Mouse (Mus musculus): ENCODE measurements around the gene Ccn5. TPM values are rescaled to one million over a fixed set of nuclear protein-coding genes. Genes with fewer than 3 reads are reported as not detected.

Gene Ccn5
- polyA plus RNA-seq (2017; shearing (Covaris generic)) = not detected

DNA sequence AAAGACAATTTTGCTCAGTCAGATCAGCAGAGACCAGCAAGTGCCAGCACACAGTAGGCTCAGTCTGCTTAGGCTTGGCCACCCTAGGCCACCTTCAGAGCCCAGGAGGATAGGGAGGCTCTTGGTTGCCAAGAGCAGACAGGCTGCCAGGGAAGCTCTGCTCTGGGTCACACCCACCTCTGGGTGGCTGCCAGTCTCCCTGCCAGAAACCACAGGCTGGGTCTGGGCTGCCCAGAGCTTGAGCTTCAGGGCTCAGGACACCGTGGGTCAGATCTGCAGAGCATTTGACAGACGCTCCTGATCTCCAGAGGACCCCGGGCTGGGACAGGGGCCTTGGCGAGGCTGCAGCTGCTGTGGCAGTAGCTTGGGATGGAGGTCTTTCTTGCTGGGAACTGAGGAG lies at the start of gene Ccn5:
Ccn5 (plus strand) TSS at position 255 of the 400 bp plus-strand sequence.

DNA sequence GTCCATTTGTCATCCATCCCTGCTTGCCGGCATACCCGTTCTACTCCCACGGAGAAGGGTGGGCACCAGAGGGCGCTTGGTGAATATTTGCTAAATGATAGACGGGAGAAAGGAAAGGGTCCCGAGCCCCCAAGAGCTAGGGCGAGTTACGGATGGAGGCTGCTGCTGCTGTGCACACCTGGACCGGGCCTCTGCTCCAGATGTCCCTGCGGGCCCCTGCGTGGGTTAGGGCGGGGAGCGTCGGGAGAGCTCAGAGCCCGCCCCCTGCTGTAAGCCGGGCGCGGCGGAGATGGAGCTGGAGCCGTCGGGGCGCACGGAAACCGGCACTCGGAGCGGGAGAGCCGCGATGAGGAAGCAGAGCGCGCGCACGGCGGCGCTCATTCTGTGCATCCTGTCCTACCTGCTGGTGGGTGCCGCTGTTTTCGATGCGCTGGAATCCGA lies 32.8 kb downstream of the Ccn5 start, which contains the start of gene Kcnk15:
Kcnk15 (plus strand) TSS at position 191 of the 441 bp plus-strand sequence.

Other genes starting within 250 kb of the Ccn5 start
- 44.4 TPM for gene Ttpal, start 218.5 kb upstream of the Ccn5 start, polyA plus RNA-seq (2017; shearing (Covaris generic))
- gene Serinc3, start 175.7 kb upstream of the Ccn5 start, polyA plus RNA-seq (2017; shearing (Covaris generic)) = 507 TPM
- 3.5 TPM for gene Pkig, start 162.5 kb upstream of the Ccn5 start, polyA plus RNA-seq (2017; shearing (Covaris generic))
- 2.4 TPM for gene Ada, start 70.6 kb upstream of the Ccn5 start, polyA plus RNA-seq (2017; shearing (Covaris generic))
- not detected for gene Kcnk15, start 32.8 kb downstream of the Ccn5 start, polyA plus RNA-seq (2017; shearing (Covaris generic))
- gene Rims4, start 97.8 kb downstream of the Ccn5 start, polyA plus RNA-seq (2017; shearing (Covaris generic)) = not detected
- gene Ywhab, start 174.1 kb downstream of the Ccn5 start, polyA plus RNA-seq (2017; shearing (Covaris generic)) = 131 TPM
- not detected for gene Pabpc1l, start 204.6 kb downstream of the Ccn5 start, polyA plus RNA-seq (2017; shearing (Covaris generic))
- 364 TPM for gene Stk4, start 249.5 kb downstream of the Ccn5 start, polyA plus RNA-seq (2017; shearing (Covaris generic))

Data from effector memory CD4-positive, alpha-beta T cell, adult 5 months (primary cell).